Mouse (Mus musculus) C2C12 (cell line): ENCODE results near the gene Slc39a11.

Source experiments
- CTCF ChIP-seq: IDR thresholded peaks from one replicate; pipeline ENCODE4 v1.5.1; 2011; ENCODE audit not compliant: control insufficient read depth, insufficient read depth, insufficient read length
- MAX ChIP-seq: IDR thresholded peaks from one replicate; pipeline ENCODE4 v1.6.1; 2011; ENCODE audit warnings: mild to moderate bottlenecking, control low read depth

DNA sequence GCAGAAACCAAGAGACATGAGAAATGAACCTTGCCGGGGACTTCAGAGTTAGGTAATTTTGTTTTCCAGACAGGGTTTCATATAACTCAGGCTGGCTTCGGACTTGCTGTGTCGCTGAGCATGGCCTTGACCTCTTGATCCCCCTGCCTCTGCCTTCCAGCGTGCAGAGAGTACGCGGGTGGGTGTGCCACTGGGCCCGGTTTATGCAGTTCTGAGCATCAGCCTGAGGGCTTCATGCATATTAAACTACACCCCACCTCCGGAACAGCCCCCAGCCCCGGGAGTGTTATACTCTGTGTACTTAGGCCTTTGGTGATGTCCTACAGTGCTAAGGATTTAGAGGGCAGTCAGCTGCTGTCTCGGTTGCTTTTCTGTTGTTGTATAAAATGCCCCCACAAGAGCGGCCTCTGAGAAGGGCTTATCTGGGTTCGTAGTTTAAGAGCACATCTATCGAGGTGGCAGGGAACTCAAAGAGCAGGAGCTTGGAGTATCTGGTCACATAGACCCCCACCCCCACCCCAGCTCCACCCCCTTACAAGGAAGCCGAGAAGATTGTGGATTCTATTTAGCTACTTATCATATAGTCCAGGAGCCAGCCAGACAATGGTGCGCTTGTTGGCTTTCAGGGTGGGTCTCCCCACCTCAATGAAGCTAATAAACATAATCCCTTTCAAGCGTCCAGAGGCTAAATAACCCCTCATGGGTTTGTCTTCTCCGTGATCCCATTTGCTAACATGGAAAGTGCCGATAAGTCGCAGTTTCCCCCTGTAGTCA, 283.4 kb downstream of the Slc39a11 start:
- TF ChIP-seq MAX: no peak
- TF ChIP-seq CTCF: no peak
